Mouse (Mus musculus) heart, postnatal 0 days (tissue): ENCODE results near the gene Gabpb1.

ENCODE experiments used
- CTCF ChIP-seq: IDR thresholded peaks from 2 replicates; pipeline ENCODE4 v1.5.1; 2016; ENCODE audit warnings: antibody characterized with exemption, control low read depth, low read depth
- EP300 ChIP-seq: IDR thresholded peaks from 2 replicates; pipeline ENCODE4 v1.6.1; 2016; ENCODE audit warnings: antibody characterized with exemption, low read depth

- TF ChIP-seq CTCF (no peak), EP300 (no peak)
Measured at GRCm38 (mm10) chr2:126583960-126584359, 92.2 kb downstream of the Gabpb1 start.
